Mouse (Mus musculus): ENCODE results near the gene Acot8.

GRCm38 (mm10) chr2:164829090-164829489, 24.4 kb upstream of the Acot8 start:
- TF ChIP-seq GATA1 (IDR thresholded peaks at IDR 0.05; ENCODE audit: borderline replicate concordance, low read length) (no peak), FLI1 (IDR thresholded peaks at IDR 0.05; ENCODE audit: low read length) (no peak)
